Mouse (Mus musculus) T-cell, adult 2 months (primary cell): ENCODE results near the gene Ptch1.

Experiments used
- DNase-seq: peaks from one replicate; pipeline ENCODE4 v3.0.0; 2022; ENCODE audit warnings: low spot score

Ptch1 gene

GRCm38 (mm10) chr13:63563781-63564625 is 9.4 kb downstream of the Ptch1 start:
- peak; percentile 17 for DNase-seq

GRCm38 (mm10) chr13:63562972-63563780 is 10.2 kb downstream of the Ptch1 start:
- DNase-seq, result peak; percentile 58

GRCm38 (mm10) chr13:63562141-63562971 is 11.0 kb downstream of the Ptch1 start:
- peak; percentile 6 for DNase-seq

- DNase-seq, result no peak
Measured at GRCm38 (mm10) chr13:63558297-63558890, 15.0 kb downstream of the Ptch1 start.

GRCm38 (mm10) chr13:63556431-63556830 is 17.0 kb downstream of the Ptch1 start:
- DNase-seq, result no peak

- DNase-seq, result no peak
Measured at GRCm38 (mm10) chr13:63555885-63556284, 17.5 kb downstream of the Ptch1 start.

- no peak for DNase-seq
Measured at GRCm38 (mm10) chr13:63554569-63554968, 18.8 kb downstream of the Ptch1 start.

GRCm38 (mm10) chr13:63553436-63553835 is 20.0 kb downstream of the Ptch1 start:
- DNase-seq, result no peak

GRCm38 (mm10) chr13:63552291-63552932 is 21.0 kb downstream of the Ptch1 start:
- DNase-seq, result no peak

- no peak for DNase-seq
Measured at GRCm38 (mm10) chr13:63551552-63552290, 21.7 kb downstream of the Ptch1 start.

- DNase-seq, result no peak
Measured at GRCm38 (mm10) chr13:63550367-63550766, 23.0 kb downstream of the Ptch1 start.

- DNase-seq, result no peak
Measured at GRCm38 (mm10) chr13:63549210-63549609, 24.2 kb downstream of the Ptch1 start.

GRCm38 (mm10) chr13:63548571-63548970 is 24.8 kb downstream of the Ptch1 start:
- DNase-seq, result no peak

GRCm38 (mm10) chr13:63545291-63545690 is 28.1 kb downstream of the Ptch1 start:
- no peak for DNase-seq

- no peak for DNase-seq
Measured at GRCm38 (mm10) chr13:63544967-63545253, 28.5 kb downstream of the Ptch1 start.

- no peak for DNase-seq
Measured at GRCm38 (mm10) chr13:63544119-63544966, 29.1 kb downstream of the Ptch1 start.

- no peak for DNase-seq
Measured at GRCm38 (mm10) chr13:63543459-63543858, 29.9 kb downstream of the Ptch1 start.

- no peak for DNase-seq
Measured at GRCm38 (mm10) chr13:63542796-63543384, 30.5 kb downstream of the Ptch1 start.

- DNase-seq, result no peak
Measured at GRCm38 (mm10) chr13:63541510-63541909, 31.9 kb downstream of the Ptch1 start.
